Mouse (Mus musculus): Measurements from ENCODE around the gene Cd4. TPM values are rescaled to one million over a fixed set of nuclear protein-coding genes. Genes with fewer than 3 reads are reported as not detected.

Gene Cd4
- polyA plus RNA-seq, 1 experiment from 2014 or later, result not detected

GRCm38 (mm10) chr6:124857840-124858530 is 30.0 kb downstream of the Cd4 start:
- no peak for ATAC-seq (ENCODE audit: low FRiP score, low read depth)
- Histone ChIP-seq H3K9me3 (no peaks in the 10 kb centered on the region), H3K27me3 (peaks cover 25% of the 10 kb centered on the region), H3K27ac (replicated peaks) (peak overlapping the region; percentile 95), H3K9ac (replicated peaks) (peak overlapping the region; percentile 97), H3K4me1 (peaks cover 59% of the 10 kb centered on the region), H3K4me3 (peak overlapping the region; percentile 75), H3K36me3 (no peaks in the 10 kb centered on the region), H3K4me2 (replicated peaks) (peak overlapping the region; percentile 85)
- WGBS, result 23% methylated on average over 26 of the region's 26 CpGs

GRCm38 (mm10) chr6:124856916-124857839 is 30.8 kb downstream of the Cd4 start, which contains the start of gene P3h3:
P3h3 (minus strand) TSS chr6:124857752.
- Histone ChIP-seq H3K4me2 (replicated peaks) (peak within 1 kb of the TSS; percentile 85), H3K9ac (replicated peaks) (peak within 1 kb of the TSS; percentile 97), H3K27ac (replicated peaks) (peak within 1 kb of the TSS; percentile 95), H3K27me3 (peaks cover 25% of the 10 kb centered on the region), H3K9me3 (no peaks in the 10 kb centered on the region), H3K4me3 (peak within 1 kb of the TSS; percentile 75), H3K4me1 (peaks cover 51% of the 10 kb centered on the region), H3K36me3 (no peaks in the 10 kb centered on the region)
- peak; percentile 85 for ATAC-seq (ENCODE audit: low FRiP score, low read depth)
- WGBS, result under 1% methylated on average over 81 of the region's 86 CpGs

- WGBS, result 9% methylated on average over 14 of the region's 14 CpGs
Observed at GRCm38 (mm10) chr6:124856321-124856720, 31.7 kb downstream of the Cd4 start.

GRCm38 (mm10) chr6:124854647-124855046 is 33.4 kb downstream of the Cd4 start:
- Histone ChIP-seq H3K9me3 (no peaks in the 10 kb centered on the region), H3K27ac (replicated peaks) (no peak overlapping the region), H3K27me3 (peaks cover 21% of the 10 kb centered on the region), H3K4me2 (replicated peaks) (no peak overlapping the region), H3K4me3 (no peak overlapping the region), H3K9ac (replicated peaks) (no peak overlapping the region), H3K4me1 (peaks cover 27% of the 10 kb centered on the region), H3K36me3 (0 out of 2 replicates have a peak, but pooled peaks cover 5% of the 10 kb centered on the region)
- ATAC-seq (ENCODE audit: low FRiP score, low read depth), result no peak
- WGBS, result 79% methylated on average over 12 of the region's 12 CpGs

More at GRCm38 (mm10) chr6:124856321-124856720, 31.7 kb downstream of the Cd4 start:
- no peaks in the 10 kb centered on the region for H3K36me3 ChIP-seq
- H3K27ac ChIP-seq (replicated peaks), result peak overlapping the region; percentile 95
- H3K4me1 ChIP-seq, result peaks cover 43% of the 10 kb centered on the region
- peak; percentile 53 for ATAC-seq (ENCODE audit: low FRiP score, low read depth)
- H3K4me2 ChIP-seq (replicated peaks), result peak overlapping the region; percentile 85
- H3K4me3 ChIP-seq, result peak overlapping the region; percentile 75
- peaks cover 24% of the 10 kb centered on the region for H3K27me3 ChIP-seq
- peak overlapping the region; percentile 97 for H3K9ac ChIP-seq (replicated peaks)
- no peaks in the 10 kb centered on the region for H3K9me3 ChIP-seq

- H3K4me3 ChIP-seq, result no peak overlapping the region
- H3K36me3 ChIP-seq, result 0 out of 2 replicates have a peak, but pooled peaks cover 5% of the 10 kb centered on the region
- peaks cover 6% of the 10 kb centered on the region; the same call in 1 of the 2 replicates for H3K27me3 ChIP-seq
- peaks cover 8% of the 10 kb centered on the region; the same call in 1 of the 2 replicates for H3K4me1 ChIP-seq
- H3K27ac ChIP-seq (replicated peaks), result no peak overlapping the region
- no peak overlapping the region for H3K9ac ChIP-seq (replicated peaks)
- no peak overlapping the region for H3K4me2 ChIP-seq (replicated peaks)
- H3K9me3 ChIP-seq, result no peaks in the 10 kb centered on the region
- 65% methylated on average over 8 of the region's 8 CpGs for WGBS
- ATAC-seq (ENCODE audit: low FRiP score, low read depth), result no peak
Observed at GRCm38 (mm10) chr6:124850535-124850934, 37.5 kb downstream of the Cd4 start.

GRCm38 (mm10) chr6:124847305-124847704 is 40.7 kb downstream of the Cd4 start:
- Histone ChIP-seq H3K9me3 (no peaks in the 10 kb centered on the region), H3K27me3 (no peaks in the 10 kb centered on the region), H3K4me1 (0 out of 2 replicates have a peak, but pooled peaks cover 7% of the 10 kb centered on the region), H3K36me3 (0 out of 2 replicates have a peak, but pooled peaks cover 5% of the 10 kb centered on the region), H3K27ac (replicated peaks) (peak overlapping the region; percentile 67), H3K4me2 (replicated peaks) (no peak overlapping the region), H3K4me3 (no peak overlapping the region), H3K9ac (replicated peaks) (no peak overlapping the region)
- peak; percentile 90 for ATAC-seq (ENCODE audit: low FRiP score, low read depth)
- 5% methylated on average over 9 of the region's 9 CpGs for WGBS

GRCm38 (mm10) chr6:124840241-124841167 is 47.5 kb downstream of the Cd4 start, which contains the start of gene Gnb3:
Gnb3 (minus strand) TSS chr6:124840275.
- peak; percentile 69 for ATAC-seq (ENCODE audit: low FRiP score, low read depth)
- peak within 1 kb of the TSS; percentile 24 for H3K4me2 ChIP-seq (replicated peaks)
- peak within 1 kb of the TSS; percentile 77 for H3K27ac ChIP-seq (replicated peaks)
- H3K36me3 ChIP-seq, result peaks cover 5% of the 10 kb centered on the region; the same call in 1 of the 2 replicates
- H3K27me3 ChIP-seq, result peaks cover 12% of the 10 kb centered on the region
- peak within 1 kb of the TSS; percentile 24; the same call in 1 of the 2 replicates for H3K9ac ChIP-seq (replicated peaks)
- no peaks in the 10 kb centered on the region for H3K9me3 ChIP-seq
- H3K4me1 ChIP-seq, result peaks cover 17% of the 10 kb centered on the region
- no peak within 1 kb of the TSS for H3K4me3 ChIP-seq
- 6% methylated on average over 11 of the region's 15 CpGs for WGBS

- peak overlapping the region; percentile 77 for H3K27ac ChIP-seq (replicated peaks)
- no peak overlapping the region for H3K4me3 ChIP-seq
- 5% methylated on average over 8 of the region's 8 CpGs for WGBS
- peak; percentile 45 for ATAC-seq (ENCODE audit: low FRiP score, low read depth)
- peak overlapping the region; percentile 7; the same call in 1 of the 2 replicates for H3K9ac ChIP-seq (replicated peaks)
- peaks cover 5% of the 10 kb centered on the region; the same call in 1 of the 2 replicates for H3K36me3 ChIP-seq
- H3K27me3 ChIP-seq, result peaks cover 12% of the 10 kb centered on the region
- peaks cover 17% of the 10 kb centered on the region for H3K4me1 ChIP-seq
- peak overlapping the region; percentile 24 for H3K4me2 ChIP-seq (replicated peaks)
- no peaks in the 10 kb centered on the region for H3K9me3 ChIP-seq
Observed at GRCm38 (mm10) chr6:124839805-124840204, 48.2 kb downstream of the Cd4 start.

GRCm38 (mm10) chr6:124836411-124836810 is 51.6 kb downstream of the Cd4 start:
- Histone ChIP-seq H3K4me1 (peaks cover 32% of the 10 kb centered on the region), H3K9me3 (no peaks in the 10 kb centered on the region), H3K36me3 (peaks cover 35% of the 10 kb centered on the region), H3K4me3 (no peak overlapping the region), H3K4me2 (replicated peaks) (no peak overlapping the region), H3K27me3 (peaks cover 12% of the 10 kb centered on the region), H3K9ac (replicated peaks) (no peak overlapping the region), H3K27ac (replicated peaks) (no peak overlapping the region)
- WGBS, result 83% methylated on average over 7 of the region's 7 CpGs
- no peak for ATAC-seq (ENCODE audit: low FRiP score, low read depth)

GRCm38 (mm10) chr6:124835531-124835930 is 52.5 kb downstream of the Cd4 start:
- Histone ChIP-seq H3K27me3 (peaks cover 12% of the 10 kb centered on the region), H3K4me1 (peaks cover 35% of the 10 kb centered on the region), H3K27ac (replicated peaks) (0 out of 2 replicates have a peak overlapping the region, but pooled peaks have one; percentile 39), H3K4me3 (no peak overlapping the region), H3K9me3 (no peaks in the 10 kb centered on the region), H3K9ac (replicated peaks) (no peak overlapping the region), H3K36me3 (peaks cover 32% of the 10 kb centered on the region), H3K4me2 (replicated peaks) (no peak overlapping the region)
- WGBS, result 72% methylated on average over 10 of the region's 10 CpGs
- ATAC-seq (ENCODE audit: low FRiP score, low read depth), result no peak
